Mouse (Mus musculus) stomach, embryonic 16.5 days (tissue): ENCODE results near the gene Pkd1. TPM values are rescaled to one million over a fixed set of nuclear protein-coding genes. Genes with fewer than 3 reads are reported as not detected.

Experiments used
- ATAC-seq: fragments of 200-750 bp; cut with Nextera tagmentation; 2 replicates; pipeline ENCODE4 v1.8.0; 2017; ENCODE audit warnings: moderate number of reproducible peaks, moderate TSS enrichment; ENCODE audit not compliant: insufficient read depth, low FRiP score
- H3K27ac ChIP-seq: fragments of 300-500 bp; sonication (generic); 2 replicates; pipeline ENCODE4 v1.5.1; 2014; ENCODE audit warnings: low read length
- H3K27me3 ChIP-seq: fragments of 300-500 bp; sonication (generic); 2 replicates; pipeline ENCODE4 v1.6.1; 2014; ENCODE audit warnings: low read length, control low read depth, mixed read lengths; ENCODE audit not compliant: control insufficient read depth, insufficient read depth
- H3K36me3 ChIP-seq: fragments of 300-500 bp; sonication (generic); 2 replicates; pipeline ENCODE4 v1.6.1; 2014; ENCODE audit warnings: low read length; ENCODE audit not compliant: control insufficient read depth, insufficient read depth
- H3K4me1 ChIP-seq: fragments of 300-500 bp; sonication (generic); 2 replicates; pipeline ENCODE4 v1.6.1; 2014; ENCODE audit warnings: low read length, control low read depth, mixed read lengths; ENCODE audit not compliant: control insufficient read depth, insufficient read depth
- H3K4me2 ChIP-seq: fragments of 300-500 bp; sonication (generic); 2 replicates; pipeline ENCODE4 v1.6.1; 2014; ENCODE audit warnings: low read depth, low read length, mixed read lengths
- H3K4me3 ChIP-seq: fragments of 300-500 bp; sonication (generic); replicated peaks from 2 replicates; pipeline ENCODE4 v1.5.1; 2014; ENCODE audit warnings: mild to moderate bottlenecking, low read length
- H3K9ac ChIP-seq: fragments of 300-500 bp; sonication (generic); 2 replicates; pipeline ENCODE4 v1.6.1; 2014; ENCODE audit warnings: low read length
- H3K9me3 ChIP-seq: fragments of 300-500 bp; sonication (generic); replicated peaks from 2 replicates; pipeline ENCODE4 v1.6.1; 2016; ENCODE audit warnings: low read length, control low read depth; ENCODE audit not compliant: control insufficient read depth
- WGBS: fragments of 180-500 bp; shearing (Covaris S2); extraction: QIAGEN DNeasy Blood & Tissue Kit; methylation state at CpG from one replicate; pipeline ENCODE4 v1.1.7; 2014; 5-methylcytosine and 5-hydroxymethylcytosine counted together
- polyA plus RNA-seq: library from polyadenylated mRNA; unstranded; fragments of >200 nt; fragmentation: Nextera tagmentation; extraction: Ambion mirVana; gene quantifications from 2 replicates; pipeline ENCODE4 v1.2.1, GENCODE M21; 2015

Gene Pkd1
- polyA plus RNA-seq, 1 experiment from 2014 or later, result 21.7 TPM

DNA sequence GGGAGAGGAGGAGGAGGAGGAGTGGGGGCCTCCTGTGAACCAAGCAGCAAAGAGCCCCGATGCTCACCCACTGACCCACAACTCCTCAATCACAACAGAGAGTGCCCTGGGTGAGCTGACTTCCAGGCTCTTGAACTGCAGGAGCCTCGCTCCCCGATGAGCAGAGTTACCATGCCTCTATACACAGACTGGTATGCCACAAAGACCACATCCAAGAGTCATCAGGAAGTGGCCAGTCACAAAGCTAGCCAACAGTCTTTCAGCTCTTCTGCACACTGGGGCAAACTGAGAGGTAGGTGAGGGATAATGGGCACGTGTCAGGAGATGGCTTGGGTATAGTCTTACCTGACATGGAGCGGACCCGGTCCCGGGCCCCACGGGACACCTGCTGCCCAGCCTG, 54.3 kb downstream of the Pkd1 start:
- Histone ChIP-seq H3K9ac (no peak overlapping the region), H3K4me3 (no peak overlapping the region), H3K27ac (no peak overlapping the region), H3K4me2 (no peak overlapping the region), H3K36me3 (0 out of 2 replicates have a peak, but pooled peaks cover 2% of the 10 kb centered on the region), H3K4me1 (no peaks in the 10 kb centered on the region), H3K9me3 (no peaks in the 10 kb centered on the region), H3K27me3 (no peaks in the 10 kb centered on the region)
- no peak for ATAC-seq
- 87% methylated on average over 8 of the region's 8 CpGs for WGBS

DNA sequence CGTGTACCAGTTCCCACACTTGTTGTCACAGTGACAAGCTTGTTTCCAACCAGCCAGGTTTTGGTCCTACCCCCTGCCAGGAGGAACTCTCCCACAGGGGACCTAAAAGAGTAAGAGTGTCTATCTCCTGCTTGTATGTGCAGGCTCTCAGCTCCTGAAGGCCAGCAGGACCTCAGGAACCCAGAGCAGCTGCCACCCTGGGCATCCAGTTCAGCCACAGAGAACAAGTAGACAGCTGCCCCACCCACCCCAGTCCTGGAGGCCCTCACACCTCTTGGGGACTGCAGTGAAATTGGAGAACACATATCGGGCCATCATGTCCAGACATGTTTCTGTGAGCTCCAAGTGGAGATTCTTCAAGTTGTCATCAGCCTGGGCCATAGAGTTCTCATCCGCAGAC, 54.9 kb downstream of the Pkd1 start:
- no peaks in the 10 kb centered on the region for H3K4me1 ChIP-seq
- no peak overlapping the region for H3K4me3 ChIP-seq
- H3K4me2 ChIP-seq, result no peak overlapping the region
- ATAC-seq, result no peak
- no peaks in the 10 kb centered on the region for H3K9me3 ChIP-seq
- H3K9ac ChIP-seq, result no peak overlapping the region
- H3K36me3 ChIP-seq, result 0 out of 2 replicates have a peak, but pooled peaks cover 2% of the 10 kb centered on the region
- H3K27me3 ChIP-seq, result no peaks in the 10 kb centered on the region
- no peak overlapping the region for H3K27ac ChIP-seq
- WGBS, result 88% methylated on average over 3 of the region's 3 CpGs

- ATAC-seq, result no peak
- peaks cover 3% of the 10 kb centered on the region; the same call in 1 of the 2 replicates for H3K36me3 ChIP-seq
- H3K4me1 ChIP-seq, result no peaks in the 10 kb centered on the region
- H3K27ac ChIP-seq, result no peak overlapping the region
- no peak overlapping the region for H3K4me2 ChIP-seq
- no peaks in the 10 kb centered on the region for H3K9me3 ChIP-seq
- no peaks in the 10 kb centered on the region for H3K27me3 ChIP-seq
- no peak overlapping the region for H3K4me3 ChIP-seq
- H3K9ac ChIP-seq, result no peak overlapping the region
- WGBS, result 90% methylated on average over 4 of the region's 4 CpGs
Measured at GRCm38 (mm10) chr17:24608370-24608769, 58.7 kb downstream of the Pkd1 start.

DNA sequence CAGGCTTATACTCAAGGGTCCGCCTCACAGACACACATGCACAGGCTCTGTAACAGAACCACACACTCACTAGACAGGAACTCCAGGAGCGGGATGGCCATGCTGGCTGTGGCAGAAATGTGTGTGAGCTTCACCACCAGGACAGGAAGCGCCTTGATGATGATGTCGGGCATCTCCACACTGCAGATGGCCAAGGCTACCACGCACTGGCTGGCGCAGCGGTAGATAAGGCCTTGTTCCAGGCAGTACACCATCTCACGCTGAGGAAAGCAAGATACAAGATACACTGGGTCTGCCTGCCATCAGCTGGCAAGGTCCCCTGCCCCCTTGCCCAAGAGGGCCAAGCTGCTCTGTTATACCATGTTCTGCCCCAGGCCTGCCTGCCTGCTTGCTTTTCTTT, 59.2 kb downstream of the Pkd1 start:
- Histone ChIP-seq H3K4me1 (no peaks in the 10 kb centered on the region), H3K9me3 (no peaks in the 10 kb centered on the region), H3K4me3 (no peak overlapping the region), H3K27ac (no peak overlapping the region), H3K4me2 (no peak overlapping the region), H3K36me3 (peaks cover 8% of the 10 kb centered on the region), H3K27me3 (no peaks in the 10 kb centered on the region), H3K9ac (no peak overlapping the region)
- 89% methylated on average over 8 of the region's 8 CpGs for WGBS
- no peak for ATAC-seq

- no peak overlapping the region for H3K9ac ChIP-seq
- ATAC-seq, result no peak
- WGBS, result 70% methylated on average over 2 of the region's 2 CpGs
- no peak overlapping the region for H3K27ac ChIP-seq
- H3K4me3 ChIP-seq, result no peak overlapping the region
- H3K4me2 ChIP-seq, result no peak overlapping the region
- no peaks in the 10 kb centered on the region for H3K27me3 ChIP-seq
- peaks cover 12% of the 10 kb centered on the region for H3K36me3 ChIP-seq
- no peaks in the 10 kb centered on the region for H3K9me3 ChIP-seq
- H3K4me1 ChIP-seq, result no peaks in the 10 kb centered on the region
Measured at GRCm38 (mm10) chr17:24610711-24611110, 61.1 kb downstream of the Pkd1 start.

DNA sequence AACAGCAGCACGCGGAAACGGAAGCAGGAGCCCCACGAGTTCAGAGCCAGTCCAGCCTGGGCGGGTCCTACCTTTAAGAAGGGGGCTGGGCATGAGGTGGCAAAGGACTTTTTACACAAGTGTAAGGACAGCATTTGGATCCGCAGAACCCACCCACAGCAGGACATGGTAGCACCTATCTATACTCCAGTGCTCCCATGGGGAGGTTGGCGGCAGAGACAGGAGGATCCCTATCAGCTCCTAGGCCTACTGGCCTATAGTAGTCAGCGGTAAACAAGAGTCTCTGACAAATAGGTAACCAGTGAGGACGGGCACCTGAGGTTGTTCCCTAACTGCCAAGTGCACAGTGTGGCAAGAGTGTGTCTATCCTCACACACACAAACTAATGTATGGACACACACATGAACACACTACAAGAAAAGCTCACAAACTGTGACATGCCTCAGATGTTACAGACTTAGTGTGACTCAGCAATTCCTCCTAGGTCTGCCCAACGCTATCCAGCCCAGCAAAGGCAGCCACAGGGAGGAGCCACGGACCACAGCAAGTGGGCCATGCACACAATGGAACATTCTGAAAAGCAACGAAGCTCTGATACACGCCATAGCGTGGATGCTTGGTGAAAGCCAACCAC, 68.0 kb downstream of the Pkd1 start:
- Histone ChIP-seq H3K36me3 (peaks cover 25% of the 10 kb centered on the region), H3K4me3 (no peak overlapping the region), H3K9me3 (no peaks in the 10 kb centered on the region), H3K9ac (no peak overlapping the region), H3K27ac (no peak overlapping the region), H3K27me3 (no peaks in the 10 kb centered on the region), H3K4me2 (no peak overlapping the region), H3K4me1 (no peaks in the 10 kb centered on the region)
- 81% methylated on average over 14 of the region's 14 CpGs for WGBS
- 0 out of 2 replicates have a peak, but pooled peaks have one; percentile 30 for ATAC-seq

DNA sequence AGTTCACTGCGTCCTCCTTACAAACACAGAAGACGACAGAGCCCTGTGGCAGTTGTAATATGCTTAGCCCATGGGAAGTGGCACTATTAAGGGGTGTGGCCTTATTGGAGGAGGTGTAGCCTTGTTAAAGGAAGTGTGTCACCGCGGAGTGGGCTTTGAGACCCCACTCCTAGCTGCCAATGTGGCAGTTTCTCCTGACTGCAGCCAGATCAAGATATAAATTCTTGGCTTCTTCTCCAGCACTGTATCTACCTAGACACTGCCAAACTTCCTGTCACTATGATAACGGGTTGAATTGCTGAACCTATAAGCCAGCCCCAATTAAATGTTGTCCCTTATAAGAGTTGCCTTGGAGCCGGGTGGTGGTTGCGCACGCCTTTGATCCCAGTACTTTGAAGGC, 75.8 kb downstream of the Pkd1 start:
- no peak overlapping the region for H3K4me2 ChIP-seq
- H3K4me3 ChIP-seq, result no peak overlapping the region
- H3K36me3 ChIP-seq, result peaks cover 8% of the 10 kb centered on the region; the same call in 1 of the 2 replicates
- ATAC-seq, result no peak
- WGBS, result 90% methylated on average over 8 of the region's 8 CpGs
- H3K9ac ChIP-seq, result no peak overlapping the region
- H3K4me1 ChIP-seq, result no peaks in the 10 kb centered on the region
- H3K9me3 ChIP-seq, result no peaks in the 10 kb centered on the region
- H3K27ac ChIP-seq, result no peak overlapping the region
- H3K27me3 ChIP-seq, result no peaks in the 10 kb centered on the region

DNA sequence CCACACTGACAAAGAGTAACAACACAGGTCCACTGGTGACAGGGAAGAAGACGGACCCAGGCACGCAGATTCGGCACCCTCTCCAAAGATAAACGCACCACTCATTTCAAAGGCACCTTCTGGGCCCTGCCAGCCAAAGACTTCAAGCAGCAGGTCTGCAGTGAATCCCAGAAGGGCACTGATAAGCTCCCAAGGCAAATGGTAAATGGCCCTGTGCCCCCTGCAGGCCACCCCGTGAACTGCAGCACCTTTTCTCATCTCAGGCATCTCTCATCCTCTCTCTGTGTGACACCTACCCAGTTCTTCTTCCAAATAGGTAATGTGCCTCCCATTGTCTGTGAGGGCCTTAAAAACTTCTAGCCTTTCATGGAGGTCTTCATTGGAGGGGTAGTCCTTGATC, 79.0 kb downstream of the Pkd1 start:
- WGBS, result 46% methylated on average over 5 of the region's 5 CpGs
- peaks cover 15% of the 10 kb centered on the region for H3K4me1 ChIP-seq
- H3K4me2 ChIP-seq, result no peak overlapping the region
- no peaks in the 10 kb centered on the region for H3K27me3 ChIP-seq
- H3K27ac ChIP-seq, result no peak overlapping the region
- H3K4me3 ChIP-seq, result no peak overlapping the region
- peaks cover 3% of the 10 kb centered on the region; the same call in 1 of the 2 replicates for H3K36me3 ChIP-seq
- ATAC-seq, result no peak
- H3K9me3 ChIP-seq, result no peaks in the 10 kb centered on the region
- H3K9ac ChIP-seq, result no peak overlapping the region

DNA sequence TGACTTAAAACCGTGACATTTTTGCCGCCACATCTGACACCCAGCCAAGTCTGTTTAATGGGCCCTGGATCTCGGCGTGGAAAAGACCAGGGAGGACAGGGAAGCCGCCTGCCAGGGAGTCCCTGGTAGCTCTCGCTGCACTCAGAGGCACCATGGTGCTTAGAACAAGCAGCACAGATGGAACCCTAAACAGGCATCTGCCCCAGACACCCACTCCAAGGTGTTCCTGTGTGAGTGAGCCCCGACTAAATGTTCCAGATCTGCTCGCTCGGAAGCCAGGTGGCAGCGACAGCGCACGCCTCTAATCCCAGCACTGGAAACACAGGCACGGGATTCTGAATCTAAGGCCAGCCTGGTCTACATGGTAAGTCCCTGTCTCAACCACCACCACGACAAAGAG, 80.4 kb downstream of the Pkd1 start:
- H3K36me3 ChIP-seq, result peaks cover 3% of the 10 kb centered on the region; the same call in 1 of the 2 replicates
- no peak for ATAC-seq
- peaks cover 17% of the 10 kb centered on the region for H3K4me1 ChIP-seq
- H3K9ac ChIP-seq, result no peak overlapping the region
- no peaks in the 10 kb centered on the region for H3K27me3 ChIP-seq
- no peaks in the 10 kb centered on the region for H3K9me3 ChIP-seq
- no peak overlapping the region for H3K4me3 ChIP-seq
- no peak overlapping the region for H3K4me2 ChIP-seq
- H3K27ac ChIP-seq, result no peak overlapping the region
- WGBS, result 87% methylated on average over 14 of the region's 14 CpGs
